Mouse (Mus musculus) midbrain, embryonic 13.5 days (tissue): Measurements from ENCODE around the gene Armc6. TPM values are rescaled to one million over a fixed set of nuclear protein-coding genes. Genes with fewer than 3 reads are reported as not detected.

Experiments
- polyA plus RNA-seq: library from polyadenylated mRNA; unstranded; fragments of >200 nt; fragmentation: Nextera tagmentation; extraction: Ambion mirVana; gene quantifications from 2 replicates; pipeline ENCODE4 v1.2.1, GENCODE M21; 2015

Armc6 gene
- polyA plus RNA-seq, 1 experiment from 2014 or later = 77.6 TPM

Other genes with a start within 250 kb of the Armc6 start
- gene Gatad2a, start 238.1 kb downstream of the Armc6 start, polyA plus RNA-seq = 26.0 and 27.7 TPM in 2 replicates
- gene Mau2, start 191.7 kb downstream of the Armc6 start, polyA plus RNA-seq = 83.9 and 87.6 TPM in 2 replicates
- 62.1 and 65.1 TPM in 2 replicates for gene Sugp1, start 191.7 kb downstream of the Armc6 start, polyA plus RNA-seq
- 1.8 TPM in 2 replicates for gene Tm6sf2, start 161.5 kb downstream of the Armc6 start, polyA plus RNA-seq
- 0.39 and 0.40 TPM in 2 replicates for gene Hapln4, start 151.0 kb downstream of the Armc6 start, polyA plus RNA-seq
- gene Ncan, start 113.6 kb downstream of the Armc6 start, polyA plus RNA-seq = 139 and 146 TPM in 2 replicates
- gene Nr2c2ap, start 103.1 kb downstream of the Armc6 start, polyA plus RNA-seq = 27.2 and 30.4 TPM in 2 replicates
- gene Rfxank, start 95.3 kb downstream of the Armc6 start, polyA plus RNA-seq = 12.5 and 13.4 TPM in 2 replicates
- gene Borcs8, start 95.0 kb downstream of the Armc6 start, polyA plus RNA-seq = 53.0 and 56.5 TPM in 2 replicates
- gene Mef2b, start 94.8 kb downstream of the Armc6 start, polyA plus RNA-seq = 0.26 and 0.59 TPM in 2 replicates
- 44.6 and 49.5 TPM in 2 replicates for gene Tmem161a, start 62.1 kb downstream of the Armc6 start, polyA plus RNA-seq
- gene Slc25a42, start 22.2 kb downstream of the Armc6 start, polyA plus RNA-seq = 4.3 and 4.4 TPM in 2 replicates
- gene Sugp2, start 240 bp downstream of the Armc6 start, polyA plus RNA-seq = 84.2 and 86.0 TPM in 2 replicates
- 57.7 and 61.5 TPM in 2 replicates for gene Homer3, start 48.4 kb upstream of the Armc6 start, polyA plus RNA-seq
- 50.0 and 54.6 TPM in 2 replicates for gene Ddx49, start 68.0 kb upstream of the Armc6 start, polyA plus RNA-seq
- gene Cope, start 68.1 kb upstream of the Armc6 start, polyA plus RNA-seq = 273 and 290 TPM in 2 replicates
- gene Cers1, start 81.3 kb upstream of the Armc6 start, polyA plus RNA-seq = 23.7 and 26.2 TPM in 2 replicates
- gene Gdf1, start 95.4 kb upstream of the Armc6 start, polyA plus RNA-seq = 3.7 and 6.0 TPM in 2 replicates
- 15.5 and 18.1 TPM in 2 replicates for gene Upf1, start 118.8 kb upstream of the Armc6 start, polyA plus RNA-seq
- gene Comp, start 139.1 kb upstream of the Armc6 start, polyA plus RNA-seq = 0.21 and 0.42 TPM in 2 replicates
- 33.9 and 36.1 TPM in 2 replicates for gene Crtc1, start 205.1 kb upstream of the Armc6 start, polyA plus RNA-seq
- 19.3 and 22.2 TPM in 2 replicates for gene Klhl26, start 242.5 kb upstream of the Armc6 start, polyA plus RNA-seq